Mouse (Mus musculus): ENCODE data around the gene Igflr1. TPM values are rescaled to one million over a fixed set of nuclear protein-coding genes. Genes with fewer than 3 reads are reported as not detected.

The Igflr1 gene
- total RNA-seq, 1 experiment from 2014 or later: 5.1 TPM

DNA sequence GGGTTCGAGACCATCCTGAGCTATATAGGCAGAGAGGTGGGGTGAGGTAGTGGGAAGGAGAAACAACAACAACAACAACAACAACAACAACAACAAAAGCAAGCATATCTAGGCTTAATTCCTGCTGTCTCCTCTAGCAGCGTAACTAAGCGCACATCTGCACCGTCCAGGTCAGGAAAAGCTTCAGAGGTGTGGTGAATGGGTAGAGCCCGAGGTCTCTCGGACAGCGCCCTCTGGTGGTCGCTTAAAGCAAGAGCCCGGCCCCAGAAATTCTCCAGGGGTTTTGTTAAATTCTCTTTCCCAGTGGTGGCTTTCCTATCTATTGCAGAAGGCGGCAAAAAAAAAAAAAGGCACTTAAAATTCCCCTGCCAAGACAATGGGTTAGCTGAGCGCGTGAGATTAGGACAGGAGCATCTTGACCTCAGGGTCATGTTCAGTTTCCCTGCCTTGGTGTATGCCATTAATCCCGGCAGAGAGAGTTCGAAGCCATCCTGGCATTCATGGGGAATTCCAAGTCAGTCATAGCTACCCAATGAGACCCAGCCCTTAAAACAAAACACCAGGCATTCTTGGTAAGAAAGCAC lies 48.4 kb downstream of the Igflr1 start:
- DNase-seq: peak; percentile 83

DNA sequence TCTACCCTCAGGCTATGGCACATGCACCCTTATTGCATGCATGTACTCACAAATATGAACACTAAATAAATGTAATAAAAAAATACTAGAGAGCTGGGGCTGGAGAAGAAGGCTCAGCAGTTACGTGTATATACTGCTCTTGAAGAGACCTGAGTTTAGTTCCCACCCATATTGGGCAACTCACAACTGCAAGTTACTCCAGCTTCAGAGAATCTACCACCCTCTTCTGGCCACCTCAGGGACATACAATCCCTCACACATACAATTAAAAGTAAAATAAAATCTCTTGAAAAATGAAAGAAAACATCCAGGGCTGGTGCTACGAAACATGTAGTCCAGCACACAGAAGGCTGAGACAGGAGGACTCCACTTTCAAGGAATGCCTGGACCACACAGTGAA lies 49.2 kb downstream of the Igflr1 start:
- DNase-seq: no peak

GRCm38 (mm10) chr7:30615049-30615760 lies 50.0 kb downstream of the Igflr1 start:
- DNase-seq: peak; percentile 79

Small RNAs within 50 kb of the gene (microRNA-seq; reads per million reads assigned to microRNA genes)
- gene Gm38670: 1.1 to 2.6 reads per million in 2 experiments
- 0 to 0.43 reads per million in 2 experiments for gene Mir3569

Other genes starting within 250 kb of the Igflr1 start
- gene E130208F15Rik, start 243.7 kb upstream of the Igflr1 start, total RNA-seq (2021): 2.2 and 3.6 TPM in 2 replicates
- gene Sdhaf1, start 241.5 kb upstream of the Igflr1 start, total RNA-seq (2021): 15.0 and 19.6 TPM in 2 replicates
- 15.6 and 16.2 TPM in 2 replicates for gene Lrfn3, start 202.7 kb upstream of the Igflr1 start, total RNA-seq (2021)
- gene Tyrobp, start 151.7 kb upstream of the Igflr1 start, total RNA-seq (2021): 19.9 and 30.9 TPM in 2 replicates
- 7.1 TPM in 1 of 2 replicates, not detected in the other for gene Hcst, start 145.6 kb upstream of the Igflr1 start, total RNA-seq (2021)
- gene Nfkbid, start 143.7 kb upstream of the Igflr1 start, total RNA-seq (2021): 2.8 and 3.9 TPM in 2 replicates
- gene Aplp1, start 119.9 kb upstream of the Igflr1 start, total RNA-seq (2021): 21.3 and 28.3 TPM in 2 replicates
- not detected in 2 replicates for gene Kirrel2, start 107.7 kb upstream of the Igflr1 start, total RNA-seq (2021)
- 0.11 TPM in 1 of 2 replicates, not detected in the other for gene Nphs1, start 107.1 kb upstream of the Igflr1 start, total RNA-seq (2021)
- 2.6 and 33.4 TPM in 2 replicates for gene Prodh2, start 71.8 kb upstream of the Igflr1 start, total RNA-seq (2021)
- 8.3 and 8.9 TPM in 2 replicates for gene Arhgap33, start 30.4 kb upstream of the Igflr1 start, total RNA-seq (2021)
- 24.2 and 29.4 TPM in 2 replicates for gene Hspb6, start 13.2 kb upstream of the Igflr1 start, total RNA-seq (2021)
- gene Proser3, start 13.1 kb upstream of the Igflr1 start, total RNA-seq (2021): 7.6 and 9.2 TPM in 2 replicates
- gene Lin37, start 5.6 kb upstream of the Igflr1 start, total RNA-seq (2021): 41.6 and 46.3 TPM in 2 replicates
- gene U2af1l4, start 2.1 kb upstream of the Igflr1 start, total RNA-seq (2021): 60.3 and 66.8 TPM in 2 replicates
- 3.8 and 4.6 TPM in 2 replicates for gene Gm49396, start 2.1 kb upstream of the Igflr1 start, total RNA-seq (2021)
- gene Psenen, start 1.8 kb upstream of the Igflr1 start, total RNA-seq (2021): 117 and 125 TPM in 2 replicates
- 45.7 and 54.0 TPM in 2 replicates for gene Kmt2b, start 23.3 kb downstream of the Igflr1 start, total RNA-seq (2021)
- gene Zbtb32, start 33.5 kb downstream of the Igflr1 start, total RNA-seq (2021): 0.85 and 1.1 TPM in 2 replicates
- 0.22 and 0.45 TPM in 2 replicates for gene Upk1a, start 47.4 kb downstream of the Igflr1 start, total RNA-seq (2021)
- 3,197 and 3,382 TPM in 2 replicates for gene Cox6b1, start 60.7 kb downstream of the Igflr1 start, total RNA-seq (2021)
- gene Etv2, start 70.4 kb downstream of the Igflr1 start, total RNA-seq (2021): not detected in 2 replicates
- 78.2 and 81.2 TPM in 2 replicates for gene Rbm42, start 84.9 kb downstream of the Igflr1 start, total RNA-seq (2021)
- gene Haus5, start 99.6 kb downstream of the Igflr1 start, total RNA-seq (2021): 10.4 and 11.9 TPM in 2 replicates
- not detected in 2 replicates for gene Pmis2, start 106.2 kb downstream of the Igflr1 start, total RNA-seq (2021)
- gene 2200002J24Rik, start 133.5 kb downstream of the Igflr1 start, total RNA-seq (2021): 1.4 and 3.4 TPM in 2 replicates
- gene Atp4a, start 146.8 kb downstream of the Igflr1 start, total RNA-seq (2021): 3.0 TPM in 2 replicates
- gene Tmem147, start 164.1 kb downstream of the Igflr1 start, total RNA-seq (2021): 215 and 242 TPM in 2 replicates
- not detected in 2 replicates for gene Gapdhs, start 178.3 kb downstream of the Igflr1 start, total RNA-seq (2021)
- gene Sbsn, start 186.0 kb downstream of the Igflr1 start, total RNA-seq (2021): 76.3 and 82.7 TPM in 2 replicates
- gene Dmkn, start 198.3 kb downstream of the Igflr1 start, total RNA-seq (2021): 2.2 and 3.5 TPM in 2 replicates
- 1.3 and 2.1 TPM in 2 replicates for gene Krtdap, start 222.5 kb downstream of the Igflr1 start, total RNA-seq (2021)

Measured in adrenal gland, postnatal 14 days (tissue).